Mouse (Mus musculus) yolk sac, embryonic 10.5 days (tissue): ENCODE measurements around the gene Slc6a16.

Experiments used
- DNase-seq: peaks from one replicate; pipeline ENCODE4 v3.0.0-alpha.2; 2017; ENCODE audit warnings: low spot score

The Slc6a16 gene

DNA sequence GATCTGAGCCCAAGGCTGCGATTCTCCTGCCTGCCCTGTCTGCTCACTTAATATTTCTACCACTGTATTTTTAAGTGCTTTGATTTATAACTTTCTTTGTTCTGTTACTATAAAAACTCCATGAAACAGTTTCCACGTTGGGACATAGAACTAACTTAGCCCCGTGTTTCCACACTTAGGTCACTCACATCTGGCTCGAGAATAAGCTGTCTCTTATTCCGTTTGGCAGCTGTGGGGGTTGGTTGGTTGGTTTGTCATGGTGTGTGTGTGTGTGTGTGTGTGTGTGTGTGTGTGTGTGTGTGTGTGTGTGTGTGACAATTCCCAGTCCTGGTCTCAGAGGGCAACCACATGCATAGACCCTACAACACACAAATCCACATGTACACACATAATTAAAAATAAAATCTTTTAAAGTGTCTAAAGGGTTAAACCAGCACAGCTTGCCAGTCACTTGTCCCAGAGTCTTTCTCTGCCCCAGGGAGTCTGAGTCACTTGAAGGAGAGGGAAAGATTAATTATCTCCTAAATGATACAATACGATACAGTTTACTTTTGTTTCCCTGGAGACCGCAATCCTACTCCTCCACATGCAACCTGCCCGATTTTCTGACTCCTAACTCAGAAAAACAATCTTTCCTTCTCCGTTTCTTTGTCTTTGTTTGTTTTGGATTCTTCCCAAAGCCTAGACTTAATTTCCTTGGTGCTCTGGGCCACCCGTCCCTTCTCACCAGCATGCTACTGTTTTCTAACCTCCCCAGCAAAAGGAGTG lies 72.0 kb downstream of the Slc6a16 start:
- no peak for DNase-seq

DNA sequence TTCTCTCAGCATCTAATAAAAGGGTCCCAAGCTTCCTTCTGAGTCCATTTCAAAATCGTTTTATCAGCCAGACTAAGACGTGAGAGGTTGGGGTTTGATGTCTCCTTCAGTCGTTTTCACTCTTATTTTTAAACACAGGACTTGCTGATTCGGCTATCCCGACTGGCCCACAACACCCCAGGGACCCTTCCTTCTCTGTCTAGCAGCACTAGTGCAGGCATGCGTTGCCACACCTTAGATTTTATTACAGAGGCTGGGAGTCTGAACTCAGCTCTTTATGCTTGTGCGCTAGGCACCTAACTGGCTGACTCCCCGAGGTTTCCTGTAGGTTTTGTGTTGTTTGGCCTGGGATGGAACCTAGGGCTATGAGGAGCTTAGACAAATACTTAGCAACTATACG lies 72.6 kb downstream of the Slc6a16 start:
- no peak for DNase-seq

GRCm38 (mm10) chr7:45315182-45315701 lies 74.4 kb downstream of the Slc6a16 start:
- no peak for DNase-seq

DNA sequence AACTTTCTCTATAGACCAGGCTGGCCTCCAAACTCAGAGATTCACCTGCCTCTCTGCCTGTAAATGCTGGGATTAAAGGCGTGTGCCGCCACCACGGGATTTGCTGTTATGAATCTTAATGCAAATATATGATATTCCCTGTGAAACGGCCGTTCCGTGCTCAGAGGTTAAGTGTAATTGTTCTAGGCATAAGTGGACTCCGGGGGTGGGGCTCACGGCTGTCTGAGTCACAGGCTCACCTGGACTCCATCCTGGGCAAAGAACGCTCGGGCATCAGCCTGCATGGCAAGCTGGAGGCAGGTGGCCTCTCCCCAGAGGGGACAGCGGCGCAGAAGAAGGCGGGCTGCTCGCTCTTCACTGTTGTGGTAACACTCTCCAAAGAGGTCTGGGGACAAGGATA lies 75.7 kb downstream of the Slc6a16 start:
- DNase-seq, result no peak

DNA sequence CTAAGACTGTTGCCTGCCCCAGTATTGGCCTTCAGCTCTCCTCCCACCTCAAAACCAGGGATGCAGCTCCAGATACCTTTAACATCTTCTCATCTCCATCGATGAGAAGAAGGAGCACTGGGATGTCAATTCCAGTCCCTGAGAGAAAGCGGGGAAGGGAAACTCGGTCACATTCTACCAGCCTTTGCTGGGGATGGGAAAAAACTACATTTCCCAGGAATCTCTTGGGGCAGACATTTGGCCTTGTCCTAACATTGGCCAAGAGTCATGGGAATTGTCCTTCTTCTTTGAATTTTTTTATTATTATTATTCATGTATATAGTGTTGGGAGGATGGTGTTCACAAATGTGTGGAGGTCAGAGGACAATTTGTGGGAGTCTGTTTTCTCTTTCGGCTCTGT lies 81.4 kb downstream of the Slc6a16 start:
- DNase-seq, result no peak
